Mouse (Mus musculus): Measurements from ENCODE around the gene Pmepa1. TPM values are rescaled to one million over a fixed set of nuclear protein-coding genes. Genes with fewer than 3 reads are reported as not detected.

Gene Pmepa1
- polyA plus RNA-seq, 1 experiment, result 25.1 TPM

GRCm38 (mm10) chr2:173263636-173264330 lies 12.6 kb downstream of the Pmepa1 start:
- Histone ChIP-seq H3K4me3 (ENCODE audit: low read depth, low read length) (no peak overlapping the region), H3K36me3 (ENCODE audit: control insufficient read depth, insufficient read depth, low read length, poor library complexity, severe bottlenecking) (no peaks in the 10 kb centered on the region), H3K9me3 (replicated peaks; ENCODE audit: control insufficient read depth, insufficient read depth, low read length, poor library complexity, severe bottlenecking) (no peaks in the 10 kb centered on the region), H3K9ac (ENCODE audit: low read depth, poor library complexity, severe bottlenecking) (no peak overlapping the region), H3K27me3 (ENCODE audit: control insufficient read depth, insufficient read depth, low read length, poor library complexity, severe bottlenecking) (no peaks in the 10 kb centered on the region), H3K4me1 (ENCODE audit: control insufficient read depth, insufficient read depth, low read length) (peaks cover 29% of the 10 kb centered on the region), H3K27ac (ENCODE audit: insufficient read depth, low read length) (no peak overlapping the region)
- TF ChIP-seq EP300 (IDR thresholded peaks at IDR 0.05; ENCODE audit: insufficient read depth, low read depth, low read length) (no peak), POLR2A (IDR thresholded peaks at IDR 0.05; ENCODE audit: insufficient read depth, low read length) (no peak), CTCF (IDR thresholded peaks at IDR 0.05; ENCODE audit: low read depth, low read length) (no peak)

DNA sequence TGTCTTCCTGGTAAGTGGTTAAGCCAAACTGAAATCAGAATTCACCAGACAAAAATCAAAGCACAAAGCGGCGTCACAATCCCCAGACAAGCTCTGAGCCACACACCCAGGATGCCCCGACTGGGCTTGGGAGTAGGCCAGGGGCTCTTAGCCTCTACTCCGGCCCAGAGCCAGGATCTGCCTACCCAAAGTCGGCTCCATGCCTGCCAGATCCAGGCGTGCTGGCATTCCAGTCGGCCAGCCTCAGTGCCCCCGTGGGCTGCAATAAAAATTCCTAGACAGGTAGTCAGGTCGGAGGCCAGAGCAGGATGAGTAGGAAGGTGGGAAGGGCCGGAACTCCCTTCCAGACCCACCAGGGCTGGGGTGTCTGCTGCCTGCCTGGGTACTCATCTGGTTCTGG lies 14.8 kb downstream of the Pmepa1 start:
- no peak overlapping the region for H3K9ac ChIP-seq (ENCODE audit: low read depth, poor library complexity, severe bottlenecking)
- H3K36me3 ChIP-seq (ENCODE audit: control insufficient read depth, insufficient read depth, low read length, poor library complexity, severe bottlenecking), result no peaks in the 10 kb centered on the region
- H3K27ac ChIP-seq (ENCODE audit: insufficient read depth, low read length), result no peak overlapping the region
- TF ChIP-seq EP300 (IDR thresholded peaks at IDR 0.05; ENCODE audit: insufficient read depth, low read depth, low read length) (no peak), CTCF (IDR thresholded peaks at IDR 0.05; ENCODE audit: low read depth, low read length) (no peak), POLR2A (IDR thresholded peaks at IDR 0.05; ENCODE audit: insufficient read depth, low read length) (no peak)
- no peak overlapping the region for H3K4me3 ChIP-seq (ENCODE audit: low read depth, low read length)
- peaks cover 25% of the 10 kb centered on the region for H3K4me1 ChIP-seq (ENCODE audit: control insufficient read depth, insufficient read depth, low read length)
- H3K27me3 ChIP-seq (ENCODE audit: control insufficient read depth, insufficient read depth, low read length, poor library complexity, severe bottlenecking), result no peaks in the 10 kb centered on the region
- no peaks in the 10 kb centered on the region for H3K9me3 ChIP-seq (replicated peaks; ENCODE audit: control insufficient read depth, insufficient read depth, low read length, poor library complexity, severe bottlenecking)

- Histone ChIP-seq H3K27ac (ENCODE audit: insufficient read depth, low read length) (no peak overlapping the region), H3K4me3 (ENCODE audit: low read depth, low read length) (no peak overlapping the region), H3K36me3 (ENCODE audit: control insufficient read depth, insufficient read depth, low read length, poor library complexity, severe bottlenecking) (no peaks in the 10 kb centered on the region), H3K27me3 (ENCODE audit: control insufficient read depth, insufficient read depth, low read length, poor library complexity, severe bottlenecking) (no peaks in the 10 kb centered on the region), H3K4me1 (ENCODE audit: control insufficient read depth, insufficient read depth, low read length) (peaks cover 14% of the 10 kb centered on the region), H3K9ac (ENCODE audit: low read depth, poor library complexity, severe bottlenecking) (no peak overlapping the region), H3K9me3 (replicated peaks; ENCODE audit: control insufficient read depth, insufficient read depth, low read length, poor library complexity, severe bottlenecking) (no peaks in the 10 kb centered on the region)
- TF ChIP-seq EP300 (IDR thresholded peaks at IDR 0.05; ENCODE audit: insufficient read depth, low read depth, low read length) (no peak), CTCF (IDR thresholded peaks at IDR 0.05; ENCODE audit: low read depth, low read length) (no peak), POLR2A (IDR thresholded peaks at IDR 0.05; ENCODE audit: insufficient read depth, low read length) (no peak)
Measured at GRCm38 (mm10) chr2:173258459-173259091, 17.8 kb downstream of the Pmepa1 start.

- Histone ChIP-seq H3K36me3 (ENCODE audit: control insufficient read depth, insufficient read depth, low read length, poor library complexity, severe bottlenecking) (no peaks in the 10 kb centered on the region), H3K4me1 (ENCODE audit: control insufficient read depth, insufficient read depth, low read length) (peaks cover 13% of the 10 kb centered on the region), H3K27ac (ENCODE audit: insufficient read depth, low read length) (no peak overlapping the region), H3K4me3 (ENCODE audit: low read depth, low read length) (no peak overlapping the region), H3K9me3 (replicated peaks; ENCODE audit: control insufficient read depth, insufficient read depth, low read length, poor library complexity, severe bottlenecking) (no peaks in the 10 kb centered on the region), H3K9ac (ENCODE audit: low read depth, poor library complexity, severe bottlenecking) (no peak overlapping the region), H3K27me3 (ENCODE audit: control insufficient read depth, insufficient read depth, low read length, poor library complexity, severe bottlenecking) (no peaks in the 10 kb centered on the region)
- TF ChIP-seq EP300 (IDR thresholded peaks at IDR 0.05; ENCODE audit: insufficient read depth, low read depth, low read length), result no peak
- no peak for TF ChIP-seq CTCF (IDR thresholded peaks at IDR 0.05; ENCODE audit: low read depth, low read length)
- TF ChIP-seq POLR2A (IDR thresholded peaks at IDR 0.05; ENCODE audit: insufficient read depth, low read length), result no peak
Measured at GRCm38 (mm10) chr2:173257610-173258009, 18.7 kb downstream of the Pmepa1 start.

DNA sequence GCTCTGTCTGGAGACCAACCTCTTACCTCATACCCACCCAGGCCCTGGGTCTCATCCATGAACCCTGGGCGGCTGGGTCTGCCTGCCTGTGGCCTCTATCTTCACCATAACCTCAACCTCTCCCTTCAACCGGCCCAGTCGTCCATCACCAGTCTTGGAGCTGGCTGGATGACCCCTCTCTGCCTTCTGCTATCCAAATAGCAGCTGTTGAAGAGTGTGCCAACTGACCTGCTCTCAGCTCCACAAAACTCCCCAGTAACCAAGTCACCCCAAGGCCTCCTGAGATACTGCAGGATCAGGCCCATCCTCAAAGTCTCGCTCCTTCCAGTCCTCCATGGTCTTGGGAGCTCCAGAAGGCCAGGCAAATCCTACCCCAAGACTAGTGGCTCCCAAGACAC lies 19.8 kb downstream of the Pmepa1 start:
- no peak for TF ChIP-seq CTCF (IDR thresholded peaks at IDR 0.05; ENCODE audit: low read depth, low read length)
- no peak for TF ChIP-seq POLR2A (IDR thresholded peaks at IDR 0.05; ENCODE audit: insufficient read depth, low read length)
- no peak for TF ChIP-seq EP300 (IDR thresholded peaks at IDR 0.05; ENCODE audit: insufficient read depth, low read depth, low read length)
- Histone ChIP-seq H3K27ac (ENCODE audit: insufficient read depth, low read length) (no peak overlapping the region), H3K27me3 (ENCODE audit: control insufficient read depth, insufficient read depth, low read length, poor library complexity, severe bottlenecking) (no peaks in the 10 kb centered on the region), H3K9ac (ENCODE audit: low read depth, poor library complexity, severe bottlenecking) (no peak overlapping the region), H3K36me3 (ENCODE audit: control insufficient read depth, insufficient read depth, low read length, poor library complexity, severe bottlenecking) (no peaks in the 10 kb centered on the region), H3K4me3 (ENCODE audit: low read depth, low read length) (no peak overlapping the region), H3K9me3 (replicated peaks; ENCODE audit: control insufficient read depth, insufficient read depth, low read length, poor library complexity, severe bottlenecking) (no peaks in the 10 kb centered on the region), H3K4me1 (ENCODE audit: control insufficient read depth, insufficient read depth, low read length) (peaks cover 9% of the 10 kb centered on the region)
